Mouse (Mus musculus) kidney, postnatal 36 days (tissue): ENCODE measurements around the gene E130311K13Rik.

Experiments
- DNase-seq, 2 experiments: peaks; one replicate each; pipeline ENCODE4 v3.0.0; 2021 to 2022; ENCODE audit warnings: mixed read lengths in 2 of 2

E130311K13Rik gene

GRCm38 (mm10) chr3:63928878-63929859 is at the start of gene E130311K13Rik:
E130311K13Rik (minus strand) TSS chr3:63929472.
- DNase-seq, result peak; percentile 90 to 96

- DNase-seq, result no peak
These were observed 48.6 kb upstream of the E130311K13Rik start for GRCm38 (mm10) chr3:63977895-63978294.

- DNase-seq, result peak; percentile 95 to 97
These were observed 47.0 kb upstream of the E130311K13Rik start, which contains the start of gene Gmps for GRCm38 (mm10) chr3:63975955-63976908. Gmps (plus strand) TSS chr3:63976106.

DNA sequence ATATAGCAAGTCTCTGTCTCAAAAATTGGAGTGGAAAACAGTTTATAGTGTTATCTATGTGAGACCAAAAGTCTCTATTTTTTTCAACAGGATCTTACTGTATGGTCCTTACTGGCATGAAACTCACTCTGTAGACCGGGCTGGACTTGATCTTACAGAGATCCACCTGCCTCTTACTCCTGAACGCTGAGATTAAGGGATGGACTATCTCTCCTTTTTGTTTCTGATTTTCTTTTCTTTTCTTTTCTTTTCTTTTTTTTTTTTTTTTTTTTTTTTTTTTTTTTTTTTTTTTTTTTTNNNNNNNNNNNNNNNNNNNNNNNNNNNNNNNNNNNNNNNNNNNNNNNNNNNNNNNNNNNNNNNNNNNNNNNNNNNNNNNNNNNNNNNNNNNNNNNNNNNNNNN is 36.7 kb upstream of the E130311K13Rik start:
- no peak for DNase-seq

- DNase-seq, result no peak
These were observed 35.6 kb upstream of the E130311K13Rik start for GRCm38 (mm10) chr3:63964922-63965249.

DNA sequence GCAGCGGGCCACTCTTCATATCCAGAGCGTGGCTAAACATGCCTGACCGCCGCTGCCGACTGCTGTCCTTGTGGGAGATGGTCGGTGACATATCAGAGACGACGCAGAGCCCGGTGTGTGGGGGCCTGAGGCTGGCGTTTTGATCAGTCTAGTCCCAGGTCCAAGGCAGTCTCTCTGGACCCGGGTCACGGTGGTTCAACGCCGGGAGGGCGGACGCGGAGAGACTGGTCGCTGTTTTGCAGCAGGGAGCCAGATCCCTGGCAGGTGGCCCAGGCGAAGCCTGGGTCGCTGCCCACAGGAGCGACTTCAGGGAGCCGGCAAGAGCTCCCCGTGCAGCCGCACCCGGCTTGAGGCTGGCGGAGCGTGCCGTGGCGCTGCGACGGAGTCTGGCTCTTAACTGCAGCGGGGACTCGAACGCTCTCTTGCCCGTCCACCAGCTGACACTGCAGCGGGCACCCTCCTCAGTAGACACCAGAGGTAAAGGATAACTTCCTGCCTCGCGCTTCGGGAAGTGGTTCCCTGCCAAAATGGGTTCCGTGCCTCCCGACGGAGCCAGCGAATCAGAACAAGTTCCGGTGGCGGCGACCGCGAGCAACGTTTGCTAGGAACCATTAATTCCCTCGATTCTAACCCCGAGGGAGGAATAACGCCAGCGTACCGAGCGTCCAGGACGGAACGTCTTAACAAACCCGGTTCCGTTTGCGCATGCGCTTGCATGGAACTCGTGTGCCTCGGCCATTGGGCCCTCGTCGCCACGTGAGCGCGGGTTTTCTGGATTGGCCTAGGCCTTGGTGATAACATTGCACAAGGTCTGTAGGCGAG is 35.0 kb upstream of the E130311K13Rik start, which contains the start of gene Slc33a1:
Gene Slc33a1 (minus strand): TSS at position 669 of the 822 bp plus-strand sequence.
- peak; percentile 99 to 100 for DNase-seq

- DNase-seq, result peak; percentile 50 to 51
These were observed 34.3 kb upstream of the E130311K13Rik start for GRCm38 (mm10) chr3:63963421-63964099.

GRCm38 (mm10) chr3:63949837-63950236 is 20.6 kb upstream of the E130311K13Rik start:
- DNase-seq, result no peak

GRCm38 (mm10) chr3:63941204-63941850 is 12.1 kb upstream of the E130311K13Rik start:
- no peak for DNase-seq

GRCm38 (mm10) chr3:63938928-63939327 is 9.7 kb upstream of the E130311K13Rik start:
- DNase-seq, result peak in 1 of 2 experiments; percentile 39

DNA sequence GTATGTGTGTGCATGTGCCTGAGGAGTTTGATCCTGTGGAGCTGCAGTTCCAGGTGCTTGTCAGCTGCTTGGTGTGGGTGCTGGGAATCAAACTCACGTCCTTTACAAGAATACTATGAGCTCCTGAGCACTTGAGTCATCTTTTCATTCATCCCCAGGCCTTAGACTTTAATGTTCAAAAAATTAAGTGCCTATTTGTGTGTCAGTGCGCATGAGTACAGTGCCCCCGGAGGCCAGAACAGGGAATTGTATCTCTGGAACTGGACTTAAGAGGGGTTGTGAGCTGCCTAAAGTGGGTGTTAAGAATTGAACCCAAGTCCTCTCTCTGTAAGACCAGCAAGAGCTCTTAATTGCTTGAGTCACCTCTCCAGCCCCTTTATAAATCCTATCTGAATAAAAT is 9.6 kb downstream of the E130311K13Rik start:
- DNase-seq, result peak; percentile 24 to 70

- no peak for DNase-seq
These were observed 19.0 kb downstream of the E130311K13Rik start for GRCm38 (mm10) chr3:63910301-63910700.

DNA sequence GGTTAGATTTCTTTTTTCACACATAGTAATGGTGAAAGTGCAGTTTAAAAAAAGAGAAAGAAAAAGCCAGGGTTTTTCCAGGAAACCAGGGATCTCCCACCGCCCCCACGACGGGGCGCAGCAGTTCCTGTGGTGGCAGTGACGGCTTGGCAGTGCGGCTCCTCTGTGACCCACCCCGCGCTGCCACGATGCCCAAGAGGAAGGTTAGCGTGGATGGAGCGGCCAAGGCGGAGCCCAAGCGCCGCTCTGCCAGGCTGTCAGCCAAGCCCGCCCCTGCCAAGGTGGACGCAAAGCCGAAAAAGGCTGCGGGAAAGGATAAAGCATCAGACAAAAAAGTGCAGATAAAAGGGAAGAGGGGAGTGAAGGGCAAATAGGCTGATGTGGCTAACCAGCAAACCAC is 24.0 kb downstream of the E130311K13Rik start:
- peak; percentile 28 to 66 for DNase-seq

DNA sequence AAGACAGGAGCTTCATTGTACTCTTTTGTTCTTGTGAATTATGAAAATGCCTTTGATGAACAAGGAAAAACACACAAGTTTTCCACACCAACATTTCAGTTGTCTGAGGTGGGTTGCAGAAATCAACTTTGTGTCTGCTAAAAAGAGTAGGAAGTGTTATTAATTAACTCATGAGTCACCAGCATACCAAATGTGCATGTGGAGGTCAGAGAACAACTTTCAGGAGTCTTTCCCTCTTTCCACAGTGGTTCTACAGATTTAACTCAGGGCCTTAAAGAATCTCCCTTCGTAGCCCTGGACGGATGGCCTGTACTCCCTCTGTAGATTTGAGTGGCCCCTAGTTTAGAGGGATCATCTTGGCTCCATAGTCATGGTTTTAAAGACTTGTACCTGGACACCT is 25.1 kb downstream of the E130311K13Rik start:
- DNase-seq, result peak in 1 of 2 experiments; percentile 34

DNA sequence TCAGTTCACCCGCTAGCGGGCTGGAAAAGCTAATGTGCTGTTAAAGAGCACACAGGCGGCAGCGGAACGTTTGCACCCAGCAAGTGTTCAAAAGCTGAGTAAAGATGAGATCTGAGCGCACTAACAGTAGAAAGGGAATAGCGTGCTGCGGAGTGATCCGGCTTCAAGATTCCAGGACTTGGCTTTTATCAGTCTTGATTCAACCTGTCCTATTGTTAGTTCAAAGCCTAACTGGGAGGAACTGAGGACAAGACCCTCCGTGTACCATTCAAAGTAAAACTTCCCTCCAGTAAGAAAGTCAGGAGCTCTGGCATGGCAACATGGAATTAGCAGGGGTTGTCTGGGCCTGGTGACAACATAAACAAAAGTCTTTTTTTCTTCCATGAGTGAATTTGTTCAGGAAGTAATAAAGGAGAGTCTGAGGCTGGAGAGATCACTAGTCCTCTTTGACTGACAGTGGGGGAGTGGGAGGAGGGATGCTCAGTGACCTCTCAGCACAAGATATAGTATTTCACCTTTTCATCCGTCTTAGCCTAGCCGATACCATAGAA is 29.2 kb downstream of the E130311K13Rik start:
- peak; percentile 23 to 25 for DNase-seq

GRCm38 (mm10) chr3:63899309-63899695 is 30.0 kb downstream of the E130311K13Rik start, which contains the start of gene Plch1:
Plch1 (minus strand) TSS chr3:63899472.
- DNase-seq, result peak; percentile 64 to 78

DNA sequence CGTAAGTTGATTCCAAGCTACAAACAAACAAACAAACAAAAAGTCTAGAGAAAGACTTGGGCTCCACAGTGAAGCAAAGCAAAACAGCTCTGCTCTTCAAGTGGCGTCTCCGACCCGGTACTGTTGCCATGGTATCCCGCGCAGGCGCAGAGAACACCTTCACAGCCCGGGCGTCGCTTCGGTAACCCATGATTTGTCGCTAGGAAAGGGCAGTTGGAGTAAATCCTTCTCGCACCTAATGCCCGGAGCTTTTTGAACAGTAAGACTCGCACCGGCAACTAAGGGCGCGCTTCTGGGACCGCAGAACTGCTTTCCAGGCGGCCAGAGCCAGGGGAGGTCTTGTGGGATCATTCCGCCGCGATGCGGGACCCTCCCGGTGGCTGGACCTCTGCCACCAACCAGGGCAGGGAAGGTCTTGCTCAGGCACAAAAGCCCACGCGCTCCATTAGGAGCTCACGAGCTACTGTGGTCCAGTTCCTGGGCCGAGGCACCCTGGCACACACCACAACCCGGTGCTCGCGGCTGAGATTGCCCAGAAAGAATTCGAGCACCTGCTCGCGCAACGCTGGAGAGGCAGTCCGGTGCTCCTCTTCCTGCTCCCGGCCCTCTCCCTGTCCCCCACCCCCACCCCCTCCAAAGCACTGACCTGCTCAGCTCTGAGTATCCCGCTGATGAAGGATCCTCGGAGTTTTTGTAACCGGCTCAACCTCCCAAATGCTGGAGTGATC is 30.5 kb downstream of the E130311K13Rik start:
- peak; percentile 91 to 94 for DNase-seq

DNA sequence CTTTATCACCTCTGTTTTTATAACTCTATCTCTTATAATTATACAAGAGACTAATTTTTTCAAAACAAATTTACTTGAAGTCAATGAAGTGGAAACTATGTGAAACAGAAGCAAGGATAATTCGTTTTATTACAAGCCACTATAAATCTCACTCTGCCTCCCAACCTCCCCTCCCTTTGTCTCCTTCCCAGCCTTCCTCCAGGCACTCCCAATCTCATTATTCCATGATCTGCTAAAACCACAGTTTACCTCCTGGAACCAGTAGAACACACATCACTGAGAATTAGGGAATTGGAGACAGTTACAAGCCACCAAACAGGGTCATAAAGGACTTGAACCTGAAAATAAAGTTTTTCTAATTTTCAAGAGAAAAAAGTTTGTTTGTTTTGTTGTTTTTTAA is 32.1 kb downstream of the E130311K13Rik start:
- DNase-seq, result no peak

DNA sequence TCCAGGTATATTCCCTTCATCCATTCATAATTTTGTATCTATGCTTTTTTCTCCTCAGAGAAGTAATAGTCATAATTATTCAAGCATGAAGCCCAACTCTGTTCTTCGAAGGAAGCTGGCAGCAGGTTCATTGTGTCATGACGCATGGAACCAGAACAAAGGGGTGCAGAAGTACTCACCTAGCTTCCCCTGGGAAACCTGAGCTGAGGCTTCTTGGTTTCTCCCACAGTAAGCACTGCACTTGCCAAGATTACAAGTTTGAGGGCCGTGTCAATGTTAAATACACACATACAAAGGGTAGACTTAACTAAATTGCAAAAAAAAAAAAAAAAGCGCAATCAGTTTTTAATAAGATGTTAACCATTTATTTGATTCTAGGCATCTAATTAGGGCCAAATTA is 33.0 kb downstream of the E130311K13Rik start:
- DNase-seq, result no peak

GRCm38 (mm10) chr3:63895786-63896185 is 33.5 kb downstream of the E130311K13Rik start:
- no peak for DNase-seq
